Mouse (Mus musculus): ENCODE data around the gene Dnah7a. TPM values are rescaled to one million over a fixed set of nuclear protein-coding genes. Genes with fewer than 3 reads are reported as not detected.
"Not testable (repeated sequence)": the region's sequence is repeated elsewhere in the genome, so short reads cannot be mapped to it uniquely, and the experiment has no call there.

The Dnah7a gene
- total and polyA plus RNA-seq, 2 experiments from 2014 or later = 6.8 to 11.7 TPM

DNA sequence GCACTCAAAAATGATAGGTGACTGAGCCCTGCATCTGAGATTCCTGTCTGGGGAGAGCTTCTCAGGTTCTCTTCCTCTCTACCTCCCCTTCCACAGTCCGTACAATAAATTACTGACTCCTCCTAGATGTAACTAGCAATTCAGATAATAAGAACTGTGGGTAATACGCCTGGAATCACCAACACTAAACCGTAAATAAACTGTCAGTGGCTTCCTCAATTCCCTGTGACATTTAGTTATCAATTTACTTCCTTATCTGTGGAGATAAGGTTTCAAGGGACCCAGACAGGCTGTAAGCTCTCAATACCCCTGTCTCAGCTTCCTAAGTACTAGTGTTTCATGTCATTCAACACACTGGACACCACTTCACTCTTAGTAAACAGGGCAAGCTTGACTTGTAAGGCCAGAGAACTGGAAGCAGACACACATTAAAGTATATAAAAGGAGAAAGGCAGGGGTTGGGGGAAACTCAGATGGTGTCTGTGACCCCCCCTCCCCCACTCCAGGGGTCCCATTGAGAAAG is 300.7 kb downstream of the Dnah7a start:
- H3K4me1 ChIP-seq (ENCODE audit: insufficient read depth, low read length) = no peaks in the 10 kb centered on the region
- no peaks in the 10 kb centered on the region for H3K27me3 ChIP-seq (ENCODE audit: insufficient read depth, low read length)
- no peak overlapping the region for H3K4me3 ChIP-seq (ENCODE audit: low read length)
- no peak for TF ChIP-seq CTCF (IDR thresholded peaks at IDR 0.05; ENCODE audit: low read depth)
- no peak for DNase-seq (ENCODE audit: low spot score)
- no peak overlapping the region for H3K9ac ChIP-seq (replicated peaks; ENCODE audit: low read length)
- no peaks in the 10 kb centered on the region for H3K36me3 ChIP-seq (ENCODE audit: insufficient read depth, low read length)
- no peak overlapping the region for H3K27ac ChIP-seq
- no peak for ATAC-seq
- H3K4me2 ChIP-seq (ENCODE audit: low read depth, low read length) = no peak overlapping the region
- 74% methylated on average over 3 of the region's 3 CpGs for WGBS
- no peaks in the 10 kb centered on the region for H3K9me3 ChIP-seq (ENCODE audit: low read length)

DNA sequence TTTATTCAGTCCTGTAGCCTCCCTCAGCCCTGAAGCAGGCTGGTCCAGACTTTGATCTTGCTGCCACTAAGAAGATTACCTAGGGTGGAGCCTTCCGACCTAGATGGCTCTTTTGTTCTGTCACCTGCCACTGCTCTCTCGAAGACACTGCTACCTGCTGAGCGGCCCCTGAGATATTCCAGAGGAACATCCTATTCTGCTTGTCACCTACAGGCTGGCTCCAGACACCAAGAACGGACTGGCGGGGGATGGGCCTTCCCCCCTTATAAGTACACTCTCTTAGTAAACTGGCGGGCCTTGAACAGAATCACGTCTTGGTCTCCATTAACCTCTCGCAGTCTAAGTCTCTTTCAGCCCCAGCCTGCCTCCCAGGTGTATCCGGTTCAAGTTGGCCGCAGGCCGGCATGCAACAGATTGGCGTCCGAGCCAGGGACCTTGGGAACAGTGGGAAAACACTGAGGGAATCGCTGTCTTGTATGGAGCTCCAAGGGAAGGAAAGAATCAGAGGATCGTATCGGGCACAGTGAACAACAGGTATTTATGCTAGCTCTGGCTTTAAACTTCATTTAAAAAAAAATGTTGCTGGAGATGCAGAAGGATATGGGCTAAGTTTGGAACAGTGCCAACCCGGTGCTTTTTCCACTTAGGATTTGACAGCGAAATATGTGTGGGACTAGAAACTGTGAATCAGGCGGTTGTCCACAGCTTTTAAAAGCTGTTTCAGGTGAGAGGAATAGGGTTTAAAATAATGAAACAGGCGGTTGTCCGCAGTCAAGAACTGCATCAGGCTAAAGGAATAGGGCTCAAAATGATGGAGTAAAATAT is 312.4 kb downstream of the Dnah7a start:
- not testable (repeated sequence) for H3K27me3 ChIP-seq (ENCODE audit: insufficient read depth, low read length); H3K4me3 ChIP-seq (ENCODE audit: low read length); H3K9ac ChIP-seq (replicated peaks; ENCODE audit: low read length); ATAC-seq; H3K36me3 ChIP-seq (ENCODE audit: insufficient read depth, low read length); DNase-seq (ENCODE audit: low spot score); H3K4me1 ChIP-seq (ENCODE audit: insufficient read depth, low read length); H3K9me3 ChIP-seq (ENCODE audit: low read length); H3K27ac ChIP-seq
- H3K4me2 ChIP-seq (ENCODE audit: low read depth, low read length) = peak overlapping the region; percentile 31; the same call in 1 of the 2 replicates
- 34% methylated on average over 21 of the region's 21 CpGs for WGBS

DNA sequence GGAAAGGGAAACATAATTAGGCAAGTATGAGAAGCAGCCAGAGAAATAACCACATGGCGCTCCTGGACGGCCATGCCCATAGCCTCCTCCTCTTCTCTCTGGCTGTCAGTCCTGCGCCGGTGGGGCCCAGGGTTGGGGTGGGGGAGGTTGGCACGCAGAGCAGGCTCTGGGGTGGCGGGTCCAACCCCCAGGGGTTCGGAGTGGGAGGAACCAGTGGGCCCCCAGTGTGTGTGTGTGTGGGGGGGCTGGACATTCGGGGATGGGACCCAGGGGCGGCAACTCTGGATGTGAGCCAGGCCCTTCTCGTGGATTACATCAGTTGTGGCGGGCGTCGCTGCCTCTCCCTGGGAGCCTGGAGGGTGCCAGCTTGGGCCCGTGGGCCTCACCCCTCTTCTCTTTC is 317.8 kb downstream of the Dnah7a start:
- no peak overlapping the region for H3K9ac ChIP-seq (replicated peaks; ENCODE audit: low read length)
- 85% methylated on average over 10 of the region's 14 CpGs for WGBS
- no peak for TF ChIP-seq CTCF (IDR thresholded peaks at IDR 0.05; ENCODE audit: low read depth)
- H3K4me2 ChIP-seq (ENCODE audit: low read depth, low read length) = no peak overlapping the region
- no peaks in the 10 kb centered on the region for H3K4me1 ChIP-seq (ENCODE audit: insufficient read depth, low read length)
- H3K4me3 ChIP-seq (ENCODE audit: low read length) = no peak overlapping the region
- DNase-seq (ENCODE audit: low spot score) = no peak
- H3K9me3 ChIP-seq (ENCODE audit: low read length) = no peaks in the 10 kb centered on the region
- no peaks in the 10 kb centered on the region for H3K27me3 ChIP-seq (ENCODE audit: insufficient read depth, low read length)
- H3K36me3 ChIP-seq (ENCODE audit: insufficient read depth, low read length) = no peaks in the 10 kb centered on the region
- no peak for ATAC-seq
- no peak overlapping the region for H3K27ac ChIP-seq

DNA sequence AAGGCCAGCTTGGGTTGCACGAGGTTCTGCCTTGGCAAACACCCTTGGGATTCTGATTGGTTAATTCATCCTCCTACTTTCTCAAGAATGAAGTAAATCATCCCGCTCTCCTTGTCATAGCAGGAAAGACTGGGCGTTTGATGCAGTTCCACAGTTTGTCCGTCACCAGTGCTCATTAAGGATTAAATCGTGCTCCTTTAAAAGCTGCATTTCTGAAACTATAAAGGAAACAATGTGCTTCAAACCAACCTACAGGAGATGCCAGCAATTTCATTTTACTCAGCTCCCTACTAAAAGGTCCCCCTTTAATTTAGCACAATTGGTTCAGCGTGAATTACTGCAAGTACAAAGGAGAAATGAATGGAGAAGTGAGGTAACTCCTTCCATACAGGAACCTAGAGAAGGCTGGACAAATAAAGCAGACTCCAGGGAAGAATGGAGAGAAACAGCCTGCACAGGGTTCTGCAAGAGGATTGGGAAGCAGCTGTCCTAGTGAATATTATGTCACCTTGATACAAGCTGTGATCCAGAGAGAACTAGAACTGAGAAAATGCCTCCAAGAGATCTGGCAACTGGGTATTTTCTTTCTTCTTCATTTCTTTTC is 322.4 kb downstream of the Dnah7a start:
- Histone ChIP-seq H3K4me3 (ENCODE audit: low read length) (no peak overlapping the region), H3K36me3 (ENCODE audit: insufficient read depth, low read length) (no peaks in the 10 kb centered on the region), H3K4me1 (ENCODE audit: insufficient read depth, low read length) (no peaks in the 10 kb centered on the region), H3K27me3 (ENCODE audit: insufficient read depth, low read length) (no peaks in the 10 kb centered on the region), H3K9ac (replicated peaks; ENCODE audit: low read length) (no peak overlapping the region), H3K4me2 (ENCODE audit: low read depth, low read length) (no peak overlapping the region), H3K27ac (no peak overlapping the region), H3K9me3 (ENCODE audit: low read length) (no peaks in the 10 kb centered on the region)
- DNase-seq (ENCODE audit: low spot score) (no peak), ATAC-seq (no peak)
- no peak for TF ChIP-seq CTCF (IDR thresholded peaks at IDR 0.05; ENCODE audit: low read depth)
- 80% methylated on average over 6 of the region's 6 CpGs for WGBS

DNA sequence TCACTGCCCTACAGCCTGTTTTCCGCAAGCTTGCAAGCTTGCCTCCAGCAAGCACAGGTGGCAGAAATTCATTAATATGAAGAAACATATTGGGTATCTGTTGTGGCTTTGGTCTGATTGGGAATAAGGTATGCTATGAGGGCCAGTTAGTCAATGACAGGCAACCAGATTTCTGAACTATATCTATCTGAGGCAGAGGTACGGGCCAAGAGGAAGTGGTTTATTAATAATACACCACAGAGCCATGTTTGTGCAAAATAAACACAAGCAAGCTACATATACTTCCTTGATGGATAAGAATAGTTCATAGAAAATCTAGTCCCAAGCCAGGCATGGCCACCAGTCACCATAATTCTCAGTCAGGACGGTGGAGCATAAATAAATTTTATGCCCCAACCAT is 328.9 kb downstream of the Dnah7a start:
- no peak for TF ChIP-seq CTCF (IDR thresholded peaks at IDR 0.05; ENCODE audit: low read depth)
- no peak for DNase-seq (ENCODE audit: low spot score)
- Histone ChIP-seq H3K4me1 (ENCODE audit: insufficient read depth, low read length) (no peaks in the 10 kb centered on the region), H3K4me3 (ENCODE audit: low read length) (no peak overlapping the region), H3K9me3 (ENCODE audit: low read length) (no peaks in the 10 kb centered on the region), H3K36me3 (ENCODE audit: insufficient read depth, low read length) (no peaks in the 10 kb centered on the region), H3K4me2 (ENCODE audit: low read depth, low read length) (no peak overlapping the region), H3K27ac (no peak overlapping the region), H3K9ac (replicated peaks; ENCODE audit: low read length) (no peak overlapping the region), H3K27me3 (ENCODE audit: insufficient read depth, low read length) (no peaks in the 10 kb centered on the region)
- WGBS = 61% methylated on average over 3 of the region's 3 CpGs
- ATAC-seq = no peak

DNA sequence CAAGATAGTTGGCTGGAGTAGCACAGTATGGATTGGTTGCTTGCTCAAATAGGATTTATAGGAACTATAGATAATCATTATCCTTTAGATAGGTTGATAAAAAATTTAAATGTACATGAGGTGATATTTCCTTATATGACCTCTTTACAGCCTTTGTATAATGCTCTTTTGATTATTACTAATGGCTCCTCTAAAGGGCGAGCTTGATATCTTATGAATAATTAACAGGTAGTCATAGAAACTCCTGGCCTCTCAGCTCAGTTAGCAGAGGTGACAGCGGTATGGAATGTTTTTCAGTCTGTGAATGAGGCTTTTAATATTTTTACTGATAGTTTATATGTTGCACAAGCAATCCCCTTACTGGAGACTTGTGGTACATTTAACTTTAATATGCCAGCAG is 330.6 kb downstream of the Dnah7a start:
- not testable (repeated sequence) for H3K4me2 ChIP-seq (ENCODE audit: low read depth, low read length); H3K27me3 ChIP-seq (ENCODE audit: insufficient read depth, low read length); DNase-seq (ENCODE audit: low spot score); ATAC-seq; H3K4me1 ChIP-seq (ENCODE audit: insufficient read depth, low read length); H3K36me3 ChIP-seq (ENCODE audit: insufficient read depth, low read length); H3K4me3 ChIP-seq (ENCODE audit: low read length); H3K9ac ChIP-seq (replicated peaks; ENCODE audit: low read length); H3K9me3 ChIP-seq (ENCODE audit: low read length); H3K27ac ChIP-seq
- 63% methylated on average over 2 of the region's 2 CpGs for WGBS

DNA sequence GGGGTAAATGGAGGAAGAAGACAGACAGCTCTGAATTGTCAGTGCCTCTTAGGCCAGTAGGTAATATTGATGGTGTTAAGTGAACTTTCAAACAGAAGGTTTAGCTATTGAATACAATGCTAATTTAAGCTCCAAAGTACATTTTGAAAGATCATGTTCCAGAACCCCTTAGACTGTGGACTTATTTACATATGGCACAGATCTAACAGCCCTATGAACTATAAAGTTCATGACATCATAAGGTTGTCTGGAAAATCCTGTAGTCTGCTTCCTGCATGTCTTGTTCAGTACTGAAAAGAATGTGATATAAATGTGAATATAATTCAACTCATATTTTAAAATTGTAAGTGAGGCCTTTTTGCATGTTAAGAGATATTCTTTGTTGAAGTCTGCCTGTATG is 347.6 kb downstream of the Dnah7a start:
- H3K27me3 ChIP-seq (ENCODE audit: insufficient read depth, low read length) = no peaks in the 10 kb centered on the region
- no peak for DNase-seq (ENCODE audit: low spot score)
- H3K4me2 ChIP-seq (ENCODE audit: low read depth, low read length) = no peak overlapping the region
- H3K9me3 ChIP-seq (ENCODE audit: low read length) = no peaks in the 10 kb centered on the region
- ATAC-seq = no peak
- H3K4me3 ChIP-seq (ENCODE audit: low read length) = no peak overlapping the region
- H3K9ac ChIP-seq (replicated peaks; ENCODE audit: low read length) = no peak overlapping the region
- H3K27ac ChIP-seq = no peak overlapping the region
- H3K4me1 ChIP-seq (ENCODE audit: insufficient read depth, low read length) = no peaks in the 10 kb centered on the region
- H3K36me3 ChIP-seq (ENCODE audit: insufficient read depth, low read length) = no peaks in the 10 kb centered on the region
- TF ChIP-seq CTCF (IDR thresholded peaks at IDR 0.05; ENCODE audit: low read depth) = no peak
